Comparison of ENCODE assay signal across 8 mouse cellular contexts in the genomic region with DNA sequence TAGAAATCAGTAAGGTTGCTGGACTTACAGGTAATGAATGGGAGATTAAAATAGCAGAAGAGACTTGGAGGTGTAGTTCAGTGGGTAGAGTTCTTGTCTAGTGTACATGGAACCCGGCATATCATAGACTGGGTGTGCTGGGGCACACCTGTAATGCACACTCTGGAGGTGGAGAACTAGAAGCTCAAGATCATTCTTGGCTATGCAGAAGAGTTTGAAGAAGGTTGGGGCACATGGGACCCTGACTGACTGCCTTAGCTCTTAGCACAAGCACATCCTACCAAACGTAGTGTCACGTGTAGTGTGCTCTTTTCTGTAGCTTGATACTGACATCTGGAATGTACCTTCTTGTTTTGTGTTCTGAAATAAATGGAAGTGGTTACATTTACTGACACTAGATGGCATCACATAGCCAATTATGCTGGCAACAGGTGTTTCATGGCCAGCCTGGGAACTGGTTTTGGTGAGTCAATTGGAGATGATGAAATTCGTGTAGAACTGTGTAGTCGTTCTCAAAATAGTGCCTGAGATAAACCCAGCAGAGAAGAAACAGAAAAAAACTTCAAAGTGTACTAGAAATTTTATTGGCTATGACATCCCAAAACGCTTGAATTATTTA. TPM values are rescaled to one million over a fixed set of nuclear protein-coding genes. Genes with fewer than 3 reads are reported as not detected.
DNase-seq lines count a peak whose midpoint lies in the region; ATAC-seq lines count a peak whose summit lies in the region.

No protein-coding gene starts in this region.

- H3K27me3 ChIP-seq in liver, embryonic 12.5 days (replicated peaks) = no peaks in the 10 kb centered on the region
- no peaks in the 10 kb centered on the region for H3K27me3 ChIP-seq in forebrain, embryonic 16.5 days (replicated peaks; ENCODE audit: control insufficient read depth, insufficient read depth, low read length)

- H3K27ac ChIP-seq in liver, embryonic 12.5 days = no peak overlapping the region
- no peak overlapping the region for H3K27ac ChIP-seq in forebrain, embryonic 16.5 days (ENCODE audit: low read length)

- H3K4me3 ChIP-seq in liver, embryonic 12.5 days = no peak overlapping the region
- H3K4me3 ChIP-seq in forebrain, embryonic 16.5 days (replicated peaks; ENCODE audit: low read length) = no peak overlapping the region

- DNase-seq in frontal cortex, postnatal 14 days (ENCODE audit: low spot score in 2 of 2) = no peak
- peak; percentile 32 for DNase-seq in right cerebral cortex, postnatal 14 days
- DNase-seq in right cerebral cortex, postnatal 25 days = no peak
- DNase-seq in ovary, postnatal 36 days (ENCODE audit: low spot score) = no peak

- H3K36me3 ChIP-seq in liver, embryonic 12.5 days = no peaks in the 10 kb centered on the region
- no peaks in the 10 kb centered on the region for H3K36me3 ChIP-seq in forebrain, embryonic 16.5 days (ENCODE audit: control insufficient read depth, insufficient read depth)

- ATAC-seq in frontal cortex, adult (ENCODE audit: low TSS enrichment) = peak; percentile 74
- ATAC-seq in common myeloid progenitor, adult 5-6 weeks (replicated peaks; ENCODE audit: low read depth, poor library complexity, severe bottlenecking) = peak; percentile 81
- 0 out of 2 replicates have a peak, but pooled peaks have one; percentile 15 for ATAC-seq in liver, embryonic 12.5 days
- no peak for ATAC-seq in forebrain, embryonic 16.5 days

- 0 out of 2 replicates have a peak, but pooled peaks cover 9% of the 10 kb centered on the region for H3K4me1 ChIP-seq in liver, embryonic 12.5 days
- no peaks in the 10 kb centered on the region for H3K4me1 ChIP-seq in forebrain, embryonic 16.5 days (replicated peaks; ENCODE audit: control insufficient read depth, insufficient read depth, low read length)

- no peak overlapping the region for H3K4me2 ChIP-seq in liver, embryonic 12.5 days
- H3K4me2 ChIP-seq in forebrain, embryonic 16.5 days (ENCODE audit: low read length) = no peak overlapping the region

- H3K9me3 ChIP-seq in liver, embryonic 12.5 days (replicated peaks) = no peaks in the 10 kb centered on the region
- H3K9me3 ChIP-seq in forebrain, embryonic 16.5 days (ENCODE audit: control insufficient read depth, low read length) = no peaks in the 10 kb centered on the region

- WGBS in liver, embryonic 12.5 days (ENCODE audit: insufficient replicate concordance) = 32% methylated on average over 6 of the region's 6 CpGs
- WGBS in forebrain, embryonic 16.5 days = 45% methylated on average over 6 of the region's 6 CpGs

- no peak overlapping the region for H3K9ac ChIP-seq in liver, embryonic 12.5 days
- H3K9ac ChIP-seq in forebrain, embryonic 16.5 days (replicated peaks; ENCODE audit: low read depth, low read length) = no peak overlapping the region

RNA-seq across cellular contexts. Expression of a gene that starts 22.4 kb away (rescaled TPM):
- 0.14 and 0.29 TPM in 2 replicates for total RNA-seq in common myeloid progenitor, adult 5-6 weeks (2017)
- polyA plus RNA-seq in liver, embryonic 12.5 days (2016; fragmentation: Nextera tagmentation; extraction: Ambion mirVana) = 6.4 TPM in 2 replicates
- polyA plus RNA-seq in forebrain, embryonic 16.5 days (2015; fragmentation: Nextera tagmentation; extraction: Ambion mirVana) = 3.2 and 3.3 TPM in 2 replicates

RNA-seq across cellular contexts. Expression of a gene that starts 33.0 kb away (rescaled TPM):
- not detected in 2 replicates for total RNA-seq in common myeloid progenitor, adult 5-6 weeks (2017)
- polyA plus RNA-seq in liver, embryonic 12.5 days (2016; fragmentation: Nextera tagmentation; extraction: Ambion mirVana) = 109 and 117 TPM in 2 replicates
- not detected in 2 replicates for polyA plus RNA-seq in forebrain, embryonic 16.5 days (2015; fragmentation: Nextera tagmentation; extraction: Ambion mirVana)

Comparison
In these comparisons a context has a peak if more than half of its experiments do, and no peak if none do; other contexts are left out.
1. RNA of a gene that starts 33.0 kb away (polyA plus RNA-seq): 109 to 117 TPM in liver, embryonic 12.5 days; not detected in forebrain, embryonic 16.5 days; every median in the first group is over 100 times any median in the second.